Mouse (Mus musculus) cerebellum, adult 11-12 months (tissue): ENCODE data around the gene Tbck.

Experiments used
- DNase-seq: peaks from one replicate; pipeline ENCODE4 v3.0.0; 2022

Gene Tbck

DNA sequence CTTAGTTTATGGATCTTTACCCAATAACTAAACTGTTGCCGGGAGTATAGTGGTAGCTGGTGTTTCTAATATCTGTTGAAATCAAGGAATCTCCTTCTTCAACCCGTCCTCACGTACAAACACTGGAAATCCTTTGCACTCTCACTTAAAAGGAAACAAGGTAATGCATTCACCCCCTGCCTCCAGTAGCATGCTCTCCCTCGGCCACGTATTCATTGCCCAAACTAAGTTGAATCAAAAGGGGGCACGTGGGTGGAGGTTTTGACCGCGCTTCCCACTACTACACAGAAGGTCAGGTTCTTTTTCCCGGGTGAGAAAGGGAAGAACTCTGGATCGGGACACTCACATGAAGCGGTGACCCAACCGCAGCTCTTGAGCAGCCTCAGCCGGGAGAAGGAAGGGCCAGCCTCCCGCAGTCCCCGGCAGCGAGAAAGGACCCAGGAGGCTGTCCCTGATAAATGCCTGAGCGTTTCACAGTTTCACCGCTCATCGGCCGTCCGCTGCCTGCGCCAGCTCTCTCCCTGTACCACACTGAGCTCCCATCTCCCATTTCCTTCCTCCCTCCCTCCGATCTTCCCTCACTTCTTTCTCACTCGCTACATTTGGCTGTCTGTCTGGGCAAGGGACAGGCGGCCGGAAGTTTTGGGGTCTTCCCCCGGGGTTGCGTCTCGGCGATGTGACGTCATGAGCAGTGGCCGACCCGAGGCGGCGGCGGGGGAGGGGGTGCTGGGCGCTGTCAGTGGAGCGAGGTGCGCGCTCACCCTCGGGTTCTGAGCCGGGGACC, at the start of gene Tbck:
TSS of gene Tbck (plus strand) at position 698 of the 784 bp plus-strand sequence.
- DNase-seq = peak; percentile 92

DNA sequence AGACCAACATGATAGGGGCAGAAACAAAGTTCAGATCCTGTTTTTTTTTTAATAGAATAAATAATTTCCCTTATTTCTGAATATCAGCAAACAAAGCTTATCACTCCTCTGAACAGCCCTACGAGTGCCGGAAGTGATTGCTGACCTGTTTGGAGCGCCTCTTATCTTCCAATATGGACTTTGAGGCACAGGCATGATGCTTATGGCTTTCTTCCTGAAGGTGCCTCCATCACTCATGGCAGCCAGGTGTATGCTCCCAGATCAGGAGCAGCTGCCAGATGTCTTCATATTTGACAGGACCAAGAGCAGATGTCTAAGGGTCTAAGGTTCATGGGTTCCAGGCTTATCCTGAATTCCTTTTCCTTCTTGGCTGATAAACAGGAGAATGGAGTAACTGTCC, 46.9 kb upstream of the Tbck start:
- DNase-seq = no peak

DNA sequence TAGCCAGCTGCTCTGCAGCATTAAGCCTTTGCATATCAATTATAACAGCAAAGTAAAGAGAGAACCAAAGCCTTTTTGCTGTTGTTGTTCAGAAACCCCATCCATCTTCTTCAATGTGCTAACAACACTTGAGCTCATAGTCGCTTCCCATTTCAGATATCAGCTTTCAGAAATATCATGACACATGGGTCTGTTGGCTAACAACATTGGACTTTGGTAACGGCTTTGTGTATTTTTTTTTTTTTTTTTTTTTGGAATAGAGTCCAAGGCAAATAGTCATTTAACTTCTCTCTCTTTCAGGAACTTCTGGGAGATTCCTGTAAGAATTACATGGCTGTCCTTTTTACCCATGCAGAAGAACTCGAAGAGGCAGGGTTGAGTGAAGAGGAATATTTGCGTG, 39.9 kb upstream of the Tbck start:
- DNase-seq = no peak

DNA sequence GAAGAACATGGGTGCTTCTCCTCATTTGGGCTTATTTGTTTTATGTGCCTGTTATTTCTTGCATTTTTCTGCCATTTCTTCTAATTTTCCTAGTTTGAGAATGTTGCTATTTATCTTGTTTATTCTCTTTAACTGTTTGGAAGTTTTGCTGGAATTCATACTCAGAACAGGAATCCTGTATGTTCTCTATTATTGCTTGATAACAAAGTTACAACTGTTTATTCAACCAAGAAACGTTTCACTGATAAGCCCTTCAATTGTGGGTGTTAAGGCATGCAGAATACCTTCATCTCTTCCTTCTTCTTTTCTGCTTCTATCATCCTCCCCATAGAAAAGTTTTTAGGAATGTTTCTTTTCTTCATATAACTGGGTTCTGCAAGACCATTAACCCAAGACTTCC, 37.1 kb upstream of the Tbck start:
- no peak for DNase-seq

DNA sequence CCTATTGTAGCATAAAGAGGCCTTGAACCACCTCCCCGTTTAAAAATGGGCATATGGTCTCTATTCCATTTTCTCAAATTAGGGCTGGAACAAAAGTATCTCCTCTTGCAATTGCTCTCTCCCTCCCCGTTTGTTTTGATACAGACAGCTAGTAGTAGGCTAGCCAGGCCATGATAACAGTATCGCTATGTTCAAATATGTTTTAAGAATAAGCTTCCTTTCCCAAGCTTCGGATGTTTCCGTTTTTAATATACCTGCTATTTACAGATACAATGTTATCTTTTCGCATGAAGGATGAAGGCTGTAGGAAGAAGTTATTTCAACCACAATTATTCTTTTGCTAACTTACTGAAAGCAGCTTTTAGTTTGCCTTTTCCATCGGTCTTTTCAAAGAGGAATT, 34.6 kb upstream of the Tbck start:
- no peak for DNase-seq

DNA sequence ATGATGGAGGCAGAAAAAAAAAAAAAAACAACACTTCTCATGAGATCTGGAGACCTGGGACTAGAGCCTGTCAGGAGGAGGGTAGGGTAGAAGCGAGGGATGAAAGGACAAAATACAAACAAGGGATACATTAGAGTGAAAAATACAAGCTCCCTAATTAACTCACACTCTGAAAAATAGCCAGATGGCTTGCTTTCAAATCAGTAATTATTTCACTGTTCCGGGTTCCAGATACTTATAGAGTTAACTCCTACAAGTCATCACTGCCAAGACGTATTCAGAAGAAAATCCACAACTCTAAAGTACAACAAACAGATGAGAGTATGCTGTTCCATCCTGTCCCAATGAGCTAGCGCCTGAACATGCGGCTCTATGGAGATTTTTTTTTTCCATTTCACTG, 33.8 kb upstream of the Tbck start:
- DNase-seq = no peak

DNA sequence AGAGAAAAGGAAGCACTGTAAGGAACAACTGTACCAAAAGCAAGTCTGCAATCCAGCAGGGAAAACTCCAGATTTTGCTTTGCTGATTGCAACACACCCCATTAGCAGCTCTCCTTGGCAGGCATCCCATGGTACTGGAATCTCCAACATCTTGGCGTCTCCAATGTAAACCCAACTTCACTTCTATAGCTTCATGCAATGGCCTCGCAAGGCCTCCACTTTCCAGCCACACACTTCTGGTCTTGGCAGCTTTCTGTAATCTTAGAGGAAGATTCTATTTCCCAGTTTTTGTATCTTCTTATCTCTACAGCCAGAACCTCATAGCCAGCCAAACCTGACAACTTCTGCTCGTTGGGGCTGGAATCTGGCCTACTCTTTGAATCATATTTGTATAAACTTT, 32.2 kb upstream of the Tbck start:
- DNase-seq = no peak

DNA sequence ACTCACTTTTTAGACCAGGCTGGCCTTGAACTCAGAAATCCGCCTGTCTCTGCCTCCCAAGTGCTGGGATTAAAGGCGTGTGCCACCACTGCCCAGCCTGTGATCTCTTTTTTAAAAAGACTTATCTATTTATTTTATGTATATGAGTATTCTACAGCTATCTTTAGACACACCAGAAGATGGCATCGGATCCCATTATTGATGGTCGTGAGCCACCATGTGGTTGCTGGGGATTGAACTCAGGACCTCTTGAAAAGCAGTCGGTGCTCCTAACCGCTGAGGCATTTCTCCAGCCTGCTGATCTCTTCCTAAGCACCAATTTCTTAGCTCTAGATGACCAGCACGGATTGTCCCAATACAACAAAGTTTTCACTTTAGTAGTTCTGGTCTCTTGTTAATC, 30.0 kb upstream of the Tbck start:
- DNase-seq = no peak

DNA sequence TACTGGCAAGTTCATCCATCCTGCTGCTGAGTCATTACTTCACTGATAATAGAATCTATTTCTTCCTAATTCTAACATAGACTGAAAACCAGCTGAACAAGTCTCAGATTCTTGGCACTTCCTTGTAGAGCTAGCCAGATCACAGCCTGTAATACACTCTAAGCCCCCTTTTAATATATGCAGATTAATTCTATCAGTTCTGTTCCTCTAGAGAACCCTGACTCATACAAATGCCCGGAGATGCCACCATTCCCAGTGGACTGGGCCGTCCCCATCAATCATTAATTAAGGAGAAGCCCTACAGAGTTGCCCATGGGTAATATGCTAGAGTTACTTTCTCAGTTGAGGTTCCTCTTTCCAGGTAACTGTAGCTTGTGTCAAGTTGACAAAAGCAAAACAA, 28.0 kb upstream of the Tbck start:
- DNase-seq = no peak

DNA sequence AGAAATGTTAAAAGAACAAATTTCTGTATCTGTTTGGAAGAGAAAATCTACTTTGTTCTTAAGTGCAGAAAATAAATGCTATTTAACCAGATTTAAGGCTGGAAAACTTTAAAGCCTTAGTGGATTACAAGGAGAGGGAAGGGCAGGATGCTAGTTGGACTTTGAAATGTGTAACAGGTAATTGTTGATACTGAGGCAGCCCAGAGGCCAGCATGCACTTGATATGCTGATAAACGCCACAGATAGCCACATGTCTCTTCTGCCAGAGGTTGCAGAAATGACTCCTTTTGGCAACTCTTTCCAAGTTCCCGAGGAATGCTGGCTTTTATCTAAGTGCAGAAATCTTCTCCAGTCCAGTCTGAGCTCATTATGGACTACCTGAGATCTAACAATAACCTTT, 6.5 kb upstream of the Tbck start:
- no peak for DNase-seq

DNA sequence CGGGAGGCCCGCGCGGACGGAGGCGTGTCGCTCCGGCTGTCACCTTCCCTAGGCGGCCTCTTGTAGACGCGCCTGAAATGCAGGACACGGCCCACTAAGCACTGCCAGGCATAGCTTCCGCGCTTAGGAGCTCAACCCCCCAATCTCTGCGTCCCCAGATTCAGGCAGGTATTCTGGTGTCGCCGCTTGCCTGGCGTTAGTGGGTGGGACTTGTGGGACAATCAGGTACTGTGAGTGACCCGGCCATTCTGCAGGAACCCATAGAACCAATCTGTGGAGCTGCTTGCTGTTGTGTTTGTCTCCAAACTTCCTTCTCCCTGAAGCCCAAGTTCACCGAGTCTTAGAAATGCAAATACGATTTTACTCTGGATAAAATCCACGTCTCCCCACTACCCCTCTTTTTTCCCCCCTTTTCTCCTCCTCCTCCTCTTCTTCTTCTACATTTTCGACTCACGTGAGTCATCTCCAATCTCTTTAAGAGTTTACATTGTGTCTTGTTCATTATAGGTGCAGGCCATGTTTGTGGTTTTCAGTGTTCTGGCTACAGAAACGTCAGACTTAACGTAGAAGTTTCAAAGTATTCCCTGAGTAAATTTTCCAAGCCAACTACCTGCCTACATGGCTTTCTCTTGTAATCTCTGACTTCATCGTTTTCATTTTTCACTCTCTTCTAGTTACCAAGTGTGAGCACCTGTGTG, 436 bp downstream of the Tbck start, which contains the start of gene Aimp1:
TSS of gene Aimp1 (minus strand) at position 140 of the 698 bp plus-strand sequence.
- no peak for DNase-seq

DNA sequence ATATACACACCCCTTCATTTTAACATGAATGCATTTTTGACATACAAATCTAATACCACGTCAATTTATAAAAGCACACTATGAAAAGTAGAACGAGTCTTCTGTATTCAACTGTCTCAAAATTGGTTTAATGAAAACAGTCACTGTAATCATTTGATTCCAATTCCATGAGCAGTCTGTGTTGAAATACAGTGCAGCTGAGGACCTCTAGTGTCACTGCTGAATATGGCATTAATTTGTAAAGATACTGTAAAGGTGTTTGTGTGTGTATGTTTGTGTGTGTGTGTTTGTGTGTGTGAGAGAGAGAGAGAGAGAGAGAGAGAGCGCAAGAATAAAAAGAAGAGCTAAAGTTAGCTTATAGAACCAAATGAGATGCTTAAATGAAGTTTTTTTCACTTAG, 17.4 kb downstream of the Tbck start:
- no peak for DNase-seq

DNA sequence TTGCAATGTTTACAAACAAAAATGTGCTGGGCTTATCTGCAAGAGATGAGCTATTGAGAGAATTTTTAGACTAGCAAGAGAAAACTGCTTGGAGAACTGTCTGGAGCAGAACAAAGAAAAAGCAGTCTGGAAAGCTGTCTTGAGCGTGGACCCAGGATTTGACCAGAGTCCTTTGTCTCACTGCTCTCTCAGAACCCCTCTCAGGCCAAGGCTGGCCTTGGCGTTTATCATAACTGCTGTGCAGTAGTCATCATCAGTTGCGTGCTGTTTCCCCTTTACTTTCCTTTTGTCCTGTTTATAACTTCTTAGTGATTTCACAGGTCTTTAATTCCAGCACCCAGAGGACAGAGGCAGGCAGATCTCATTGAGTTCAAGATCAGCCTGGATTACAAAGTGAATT, 20.3 kb downstream of the Tbck start:
- DNase-seq = no peak

DNA sequence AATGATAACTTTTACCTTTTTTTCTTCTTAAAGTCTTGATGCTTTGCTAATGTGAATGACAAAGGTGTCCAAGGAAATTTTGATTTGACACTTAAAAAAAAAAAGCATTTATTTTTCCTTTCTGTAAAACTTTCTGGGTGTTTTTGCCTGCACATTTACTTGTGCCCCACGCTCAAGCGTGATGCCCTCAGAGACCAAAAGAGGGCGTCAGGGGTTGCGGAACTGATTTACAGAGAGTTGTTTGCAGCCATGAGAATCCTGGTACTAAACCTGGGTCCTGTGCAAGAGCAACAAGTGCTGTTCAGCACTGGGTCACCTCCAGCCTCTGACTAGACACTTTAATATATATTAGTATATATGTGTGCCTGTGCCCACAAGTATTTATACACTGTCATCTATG, 23.0 kb downstream of the Tbck start:
- DNase-seq = no peak

DNA sequence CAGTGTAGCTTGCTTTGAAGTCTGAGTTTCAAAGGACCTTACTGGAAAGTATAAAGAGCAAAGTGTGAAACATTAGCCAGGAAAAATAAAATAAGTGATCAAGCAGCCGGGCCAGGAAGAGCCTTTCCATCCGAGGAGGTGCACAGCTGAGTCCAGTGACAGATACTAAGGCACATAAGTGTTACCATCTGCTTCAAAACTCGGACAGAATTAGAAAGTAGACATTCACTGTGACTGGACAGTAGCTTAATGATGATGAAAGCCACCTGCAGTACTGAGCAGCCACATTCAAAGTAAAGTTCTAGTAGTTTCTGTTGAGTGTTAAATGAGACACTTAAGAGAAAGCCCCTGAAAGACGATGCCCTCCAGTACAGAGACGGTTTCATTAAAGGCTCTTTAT, 30.0 kb downstream of the Tbck start:
- DNase-seq = no peak

DNA sequence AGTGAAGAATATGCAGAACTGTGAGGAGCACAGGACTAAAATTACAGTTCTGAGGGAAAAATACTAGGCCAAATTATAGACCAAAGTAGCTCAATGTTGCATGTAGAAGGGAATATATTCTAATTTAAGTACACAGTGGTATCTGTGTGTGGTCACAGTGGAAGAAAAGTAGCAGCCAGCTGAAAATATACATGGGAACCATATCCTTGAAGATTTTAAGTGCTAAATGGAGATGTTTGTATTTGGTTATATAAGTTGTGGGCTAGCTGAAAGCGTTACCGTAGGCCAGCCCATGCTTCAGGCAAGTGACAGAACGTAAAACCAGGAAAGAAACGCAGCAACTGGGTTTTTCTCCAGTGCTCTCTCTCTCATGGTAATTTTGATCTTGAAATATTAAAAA, 33.4 kb downstream of the Tbck start:
- no peak for DNase-seq

DNA sequence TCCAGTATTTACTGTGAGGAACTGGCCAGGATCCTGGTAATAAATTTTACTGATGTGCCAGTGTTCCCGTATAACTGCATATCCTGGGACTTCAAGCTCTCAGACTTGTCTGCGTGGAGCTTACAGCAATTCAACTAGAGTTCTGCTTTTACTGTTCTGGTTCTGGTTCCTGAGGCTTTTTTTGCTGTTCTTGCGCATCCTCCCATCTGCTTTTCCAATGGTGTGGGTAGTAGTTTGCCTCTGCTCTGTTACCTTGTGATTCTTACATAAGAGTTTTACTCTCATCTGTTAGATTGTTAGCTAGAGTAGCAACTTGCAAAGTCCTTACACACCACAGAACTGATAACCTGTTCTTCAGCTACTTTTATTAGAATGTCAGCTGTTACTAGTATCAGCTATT, 40.4 kb downstream of the Tbck start:
- no peak for DNase-seq

DNA sequence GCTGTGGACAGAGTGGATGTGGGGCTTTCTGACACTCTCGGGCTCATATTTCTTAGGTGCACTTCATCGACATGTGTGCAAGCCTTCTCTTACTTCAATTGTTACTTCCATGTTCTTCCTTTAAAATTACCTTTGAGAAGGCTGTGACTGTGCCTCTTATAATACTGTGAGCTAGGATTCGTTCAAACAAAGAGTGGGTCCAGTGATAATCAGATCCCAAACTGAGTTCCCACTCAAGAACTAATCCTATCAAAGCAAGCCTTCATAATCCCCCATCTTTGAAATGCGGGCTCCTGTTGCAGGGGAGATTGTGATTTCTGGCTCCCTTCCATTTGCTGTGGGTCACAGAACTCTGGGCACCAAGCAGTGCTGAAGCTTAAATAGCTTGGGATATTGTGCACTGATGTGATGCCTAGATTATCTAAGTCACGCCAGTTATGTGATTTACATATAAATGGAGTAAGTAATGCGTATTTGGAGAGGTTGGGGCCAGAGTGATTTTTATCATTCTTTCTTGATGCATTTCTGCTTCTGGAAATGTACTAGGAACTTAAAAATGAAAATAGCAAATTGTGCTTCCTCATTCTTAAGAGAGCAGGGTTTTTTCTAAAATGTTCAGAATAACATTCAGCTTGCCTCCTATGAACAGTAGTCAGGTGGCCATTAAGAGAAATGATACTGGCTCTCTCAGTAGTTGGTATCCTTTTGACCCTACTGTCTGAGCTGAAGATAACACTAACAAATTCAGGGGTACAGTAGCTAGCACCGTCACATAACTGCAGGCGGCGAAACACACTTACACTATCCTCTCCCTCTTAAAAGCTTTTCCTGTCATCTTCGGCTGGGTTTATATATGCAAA, 60.6 kb downstream of the Tbck start:
- no peak for DNase-seq

DNA sequence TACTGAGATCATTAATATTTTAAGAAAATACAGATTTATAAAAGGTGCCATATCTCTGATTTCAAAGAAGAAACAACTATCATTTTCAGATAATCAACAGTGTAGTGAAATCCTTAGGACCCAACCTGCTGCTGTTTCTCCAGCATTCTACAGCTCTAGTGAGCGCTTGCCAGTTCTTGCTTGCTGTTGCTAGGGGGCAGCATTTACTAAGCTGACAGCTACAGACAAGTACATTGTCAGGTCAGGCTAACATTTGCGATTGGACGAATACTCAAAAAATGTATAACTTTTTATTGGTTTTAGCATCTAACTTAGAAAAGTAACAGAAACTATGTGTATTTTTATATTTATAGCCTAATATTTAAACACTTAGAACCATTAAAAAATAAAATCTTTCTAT, 63.1 kb downstream of the Tbck start:
- DNase-seq = peak; percentile 6

DNA sequence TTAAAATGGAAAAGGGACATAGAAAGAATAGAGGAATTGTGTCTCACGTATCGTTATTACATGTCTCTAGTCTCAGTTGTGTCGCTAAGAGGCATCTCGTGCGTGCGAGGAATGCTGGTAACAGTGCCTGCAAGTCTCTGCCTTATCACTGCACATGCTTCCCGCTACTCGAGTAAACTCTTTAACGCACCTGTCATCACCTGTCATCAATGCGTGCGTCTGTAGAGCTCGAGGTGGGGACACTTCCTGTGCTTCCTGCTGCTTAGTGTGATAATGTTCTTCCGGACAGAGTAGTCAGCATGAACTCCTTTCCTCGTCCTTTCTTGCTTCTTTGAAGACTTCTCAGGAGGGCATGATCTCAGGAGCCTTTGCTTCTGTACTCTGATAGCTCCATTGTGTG, 63.8 kb downstream of the Tbck start:
- DNase-seq = no peak

DNA sequence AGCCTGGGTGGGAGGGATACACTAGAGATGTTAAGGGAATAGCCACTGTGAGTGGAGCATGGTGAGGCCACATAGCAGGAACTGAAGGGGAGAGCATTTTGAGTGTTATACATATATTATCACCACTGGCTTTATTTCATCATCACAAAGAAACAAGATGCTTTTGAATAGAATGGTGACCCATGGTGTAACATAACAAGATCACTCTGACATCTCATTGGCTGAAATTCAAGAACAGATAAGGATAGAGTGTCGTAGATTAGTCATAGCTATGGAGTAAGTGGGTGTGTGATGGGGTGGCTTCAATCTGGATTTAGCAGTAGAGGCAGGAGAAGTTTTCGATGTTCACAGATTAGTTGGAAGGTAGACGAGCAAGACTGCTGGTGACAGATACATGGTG, 64.8 kb downstream of the Tbck start:
- no peak for DNase-seq

DNA sequence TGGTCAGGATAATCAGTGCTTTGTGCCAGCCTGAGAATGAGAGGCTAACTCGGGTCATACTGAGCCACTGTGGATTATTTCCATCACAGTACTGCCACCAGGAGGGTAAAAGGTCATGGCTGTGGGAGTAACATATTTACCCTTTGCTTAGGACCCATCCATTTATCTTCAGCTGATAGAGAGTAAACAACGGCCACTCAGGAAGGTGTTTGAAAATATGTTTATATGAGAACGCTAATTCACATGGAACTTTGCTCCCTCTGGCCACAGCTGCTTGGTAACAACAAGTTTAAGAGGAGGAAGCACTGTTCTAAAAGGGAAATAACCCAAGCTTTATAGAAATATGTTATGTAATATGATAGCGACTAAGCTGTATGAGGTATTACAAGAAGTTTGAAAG, 68.8 kb downstream of the Tbck start:
- DNase-seq = no peak

DNA sequence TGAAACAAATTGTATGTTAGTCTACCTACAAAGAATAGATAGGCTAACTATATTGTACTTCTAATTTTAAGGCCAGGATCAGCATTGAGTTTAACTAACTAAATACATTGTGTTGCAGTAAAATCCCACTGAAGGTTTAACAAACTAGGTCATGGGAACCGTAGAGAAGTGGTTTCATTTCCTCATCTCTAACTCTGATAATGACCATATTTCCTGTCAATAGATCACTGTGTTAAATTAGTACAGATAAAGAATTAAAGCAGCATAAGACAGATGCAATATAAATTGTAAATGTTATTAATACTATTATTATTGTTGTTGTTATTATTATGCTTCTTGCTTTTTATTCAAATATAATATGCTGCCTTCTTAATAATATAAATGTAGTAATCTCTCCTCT, 72.3 kb downstream of the Tbck start:
- DNase-seq = no peak
